In genomic region chr2:135926660-135927343, GRCm38 (mm10) we compare ENCODE assay signal across 8 mouse cellular contexts.
DNase-seq lines count a peak whose midpoint lies in the region; ATAC-seq lines count a peak whose summit lies in the region.
"Had no signal": no experiment of that assay in that cellular context is flagged by ENCODE, and none has a peak within 500 bp of the region (broad histone marks: within the 10 kb centered on the region; RNA-seq: fewer than 3 reads in every experiment).

No protein-coding gene starts in this region.

- H3K4me2 ChIP-seq in embryonic facial prominence, embryonic 14.5 days (ENCODE audit: low read depth, low read length): no peak overlapping the region
- H3K4me2 ChIP-seq: midbrain, embryonic 12.5 days had no signal

- no peaks in the 10 kb centered on the region for H3K9me3 ChIP-seq in embryonic facial prominence, embryonic 14.5 days (ENCODE audit: control insufficient read depth, low read length)
- H3K9me3 ChIP-seq: midbrain, embryonic 12.5 days had no signal

- no peaks in the 10 kb centered on the region for H3K4me1 ChIP-seq in embryonic facial prominence, embryonic 14.5 days (ENCODE audit: control insufficient read depth, insufficient read depth, low read length)

- no peaks in the 10 kb centered on the region for H3K27me3 ChIP-seq in embryonic facial prominence, embryonic 14.5 days (replicated peaks; ENCODE audit: control insufficient read depth, insufficient read depth, low read length)
- H3K27me3 ChIP-seq: midbrain, embryonic 12.5 days had no signal

- ATAC-seq in embryonic facial prominence, embryonic 14.5 days (ENCODE audit: low read depth): no peak
- peak; percentile 76 for ATAC-seq in inflammation-experienced regulatory T-cells, adult 6 months

- 75% methylated on average over 8 of the region's 8 CpGs for WGBS in embryonic facial prominence, embryonic 14.5 days

- H3K4me3 ChIP-seq in embryonic facial prominence, embryonic 14.5 days (ENCODE audit: low read depth, low read length): no peak overlapping the region
- H3K4me3 ChIP-seq: midbrain, embryonic 12.5 days had no signal

- peak; percentile 8 for DNase-seq in thymus, postnatal 14 days
- no peak for DNase-seq in thymus, adult 18-20 months
- peak; percentile 27 for DNase-seq in adrenal gland, postnatal 25 days
- DNase-seq in embryonic facial prominence, embryonic 14.5 days (ENCODE audit: low spot score): peak; percentile 84
- DNase-seq in left cerebral cortex, postnatal 10 days (ENCODE audit: extremely low spot score in 1 of 2, low spot score in 2 of 2): peak; percentile 45
- peak; percentile 13 for DNase-seq in ovary, postnatal 10 days (ENCODE audit: low spot score)

- intact Hi-C loops in left cerebral cortex, postnatal 10 days (cut with DNase I): loop anchor here (5.0 to 10.0 kb wide), 3 partner anchors 272 to 565 kb away; partner anchors contain the start of gene Plcb4

- no peaks in the 10 kb centered on the region for H3K36me3 ChIP-seq in embryonic facial prominence, embryonic 14.5 days (ENCODE audit: control insufficient read depth, insufficient read depth, low read length)
- H3K36me3 ChIP-seq: midbrain, embryonic 12.5 days had no signal

- no peak overlapping the region for H3K27ac ChIP-seq in embryonic facial prominence, embryonic 14.5 days (replicated peaks; ENCODE audit: low read depth, low read length)
- H3K27ac ChIP-seq: midbrain, embryonic 12.5 days had no signal

- 0 out of 2 replicates have a peak overlapping the region, but pooled peaks have one; percentile 19 for H3K9ac ChIP-seq in embryonic facial prominence, embryonic 14.5 days (ENCODE audit: low read depth, low read length)
- H3K9ac ChIP-seq: midbrain, embryonic 12.5 days had no signal

Comparison
In these comparisons a context has a peak if more than half of its experiments do, and no peak if none do; other contexts are left out.
1. DNase-seq: peak in thymus, postnatal 14 days (single experiment), adrenal gland, postnatal 25 days (single experiment), embryonic facial prominence, embryonic 14.5 days (single experiment), left cerebral cortex, postnatal 10 days (2 of 2) and ovary, postnatal 10 days (single experiment); none in thymus, adult 18-20 months (0 of 2).